Mouse (Mus musculus): Measurements from ENCODE around the gene Slc37a4. TPM values are rescaled to one million over a fixed set of nuclear protein-coding genes. Genes with fewer than 3 reads are reported as not detected.

Slc37a4 gene
- total and polyA plus RNA-seq, 3 experiments = 11.7 to 38.7 (median 25.5) TPM

GRCm38 (mm10) chr9:44417892-44418363, 21.3 kb downstream of the Slc37a4 start:
- Histone ChIP-seq H3K27me3 (replicated peaks) (no peaks in the 10 kb centered on the region), H3K79me2 (replicated peaks; ENCODE audit: control insufficient read depth, extremely low read depth, insufficient read depth, poor library complexity, severe bottlenecking) (no peaks in the 10 kb centered on the region; the same call in 1 of the 2 replicates), H3K4me2 (ENCODE audit: insufficient read depth, low read depth, poor library complexity, severe bottlenecking) (peak overlapping the region; percentile 78; the same call in 1 of the 2 replicates), H3K4me3 (replicated peaks in 1 of 3; ENCODE audit: low read depth in 2 of 3, low read length in 2 of 3, poor library complexity in 1 of 3) (peak overlapping the region; percentile 74 to 83 (median 79)), H3K9me3 (replicated peaks; ENCODE audit: low read length) (no peaks in the 10 kb centered on the region), H3K9ac (ENCODE audit: insufficient read depth, low read depth) (peak overlapping the region; percentile 75), H3K36me3 (replicated peaks in 1 of 2; ENCODE audit: control insufficient read depth in 1 of 2, insufficient read depth in 1 of 2, low read length in 1 of 2) (peaks cover 18 to 42% of the 10 kb centered on the region in 2 experiments), H3K27ac (ENCODE audit: insufficient read depth, low read depth) (peak overlapping the region; percentile 53; the same call in 1 of the 2 replicates), H3K4me1 (ENCODE audit: control insufficient read depth in 1 of 2, insufficient read depth in 2 of 2) (peaks cover 4 to 38% of the 10 kb centered on the region in 2 experiments; a peak in 3 of 4 replicates)
- in situ Hi-C loops (cut with MboI; ENCODE audit: low pct_ligation_motif_present, low pct_unique_long_range_greater_than_20kb, low sequenced_read_pairs) (no loop called here), dilution Hi-C loops (cut with MboI; ENCODE audit: extremely low pct_ligation_motif_present, extremely low pct_unique_long_range_greater_than_20kb, low sequenced_read_pairs) (no loop called here)
- TF ChIP-seq CHD1 (IDR thresholded peaks at IDR 0.05; ENCODE audit: low read depth, low read length) = 0 out of 2 replicates have a peak, but pooled peaks have one; percentile 35
- 0 out of 2 replicates have a peak, but pooled peaks have one; percentile 73 for TF ChIP-seq MYC (IDR thresholded peaks at IDR 0.05; ENCODE audit: low read depth, low read length)
- TF ChIP-seq TCF12 (IDR thresholded peaks at IDR 0.05; ENCODE audit: low read depth, low read length) = peak; percentile 84
- TF ChIP-seq UBTF (IDR thresholded peaks at IDR 0.05; ENCODE audit: low read depth, low read length) = peak; percentile 76; the same call in 1 of the 2 replicates
- 0 out of 2 replicates have a peak, but pooled peaks have one; percentile 23 for TF ChIP-seq ETS1 (conservative IDR thresholded peaks at IDR 0.05; ENCODE audit: low read depth, low read length)
- TF ChIP-seq ZC3H11A (IDR thresholded peaks at IDR 0.05; ENCODE audit: low read depth, low read length) = no peak
- peak; percentile 38; the same call in 1 of the 2 replicates for TF ChIP-seq TBP (conservative IDR thresholded peaks at IDR 0.05; ENCODE audit: low read depth, low read length)
- TF ChIP-seq HCFC1 (IDR thresholded peaks at IDR 0.05; ENCODE audit: low read depth, low read length) = peak; percentile 83
- no peak for TF ChIP-seq RAD21 (IDR thresholded peaks at IDR 0.05; ENCODE audit: low read depth, low read length)
- peak; percentile 14 to 67; a peak in 2 of 4 replicates for TF ChIP-seq CTCF (conservative IDR thresholded peaks at IDR 0.05 in 1 of 2, IDR thresholded peaks at IDR 0.05 in 1 of 2; ENCODE audit: low read depth in 2 of 2, low read length in 2 of 2)
- TF ChIP-seq MXI1 (IDR thresholded peaks at IDR 0.05; ENCODE audit: low read depth, low read length) = no peak
- TF ChIP-seq JUN (IDR thresholded peaks at IDR 0.05; ENCODE audit: insufficient read depth, low read depth, low read length) = no peak
- no peak for TF ChIP-seq EP300 (IDR thresholded peaks at IDR 0.05; ENCODE audit: low read length)
- no peak for TF ChIP-seq PAX5 (IDR thresholded peaks at IDR 0.05; ENCODE audit: low read length)
- TF ChIP-seq NRF1 (IDR thresholded peaks at IDR 0.05; ENCODE audit: low read depth, low read length) = peak; percentile 86
- no peak for TF ChIP-seq RCOR1 (conservative IDR thresholded peaks at IDR 0.05; ENCODE audit: low read depth, low read length)
- peak; percentile 78 for TF ChIP-seq POLR2A (IDR thresholded peaks at IDR 0.05; ENCODE audit: low read depth, low read length)
- no peak; the same call in 1 of the 2 replicates for TF ChIP-seq GABPA (IDR thresholded peaks at IDR 0.05; ENCODE audit: insufficient replicate concordance, low read depth, low read length)
- TF ChIP-seq MAZ (IDR thresholded peaks at IDR 0.05; ENCODE audit: low read depth, low read length) = peak; percentile 99
- peak; percentile 81 for TF ChIP-seq IRF4 (IDR thresholded peaks at IDR 0.05; ENCODE audit: low read depth, low read length)
- peak; percentile 86 for TF ChIP-seq ELF1 (IDR thresholded peaks at IDR 0.05; ENCODE audit: low read depth, low read length)
- TF ChIP-seq CHD2 (IDR thresholded peaks at IDR 0.05; ENCODE audit: low read length) = peak; percentile 87
- peak; percentile 81 for TF ChIP-seq ZMIZ1 (IDR thresholded peaks at IDR 0.05; ENCODE audit: low read depth, low read length)
- peak; percentile 65; the same call in 1 of the 2 replicates for TF ChIP-seq KAT2A (IDR thresholded peaks at IDR 0.05; ENCODE audit: insufficient replicate concordance, low read length)
- peak; percentile 89 for TF ChIP-seq NELFE (IDR thresholded peaks at IDR 0.05; ENCODE audit: low read depth, low read length)
- TF ChIP-seq JUND (conservative IDR thresholded peaks at IDR 0.05; ENCODE audit: low read depth, low read length) = no peak
- 0 out of 2 replicates have a peak, but pooled peaks have one; percentile 38 for TF ChIP-seq BHLHE40 (IDR thresholded peaks at IDR 0.05; ENCODE audit: low read depth, low read length)
- no peak; the same call in 1 of the 2 replicates for TF ChIP-seq USF1 (IDR thresholded peaks at IDR 0.05; ENCODE audit: low read depth, low read length)
- peak; percentile 75 for TF ChIP-seq MAX (IDR thresholded peaks at IDR 0.05; ENCODE audit: low read length)
- TF ChIP-seq MAFK (IDR thresholded peaks at IDR 0.05; ENCODE audit: insufficient replicate concordance, low read length) = no peak
- peak; percentile 77 for TF ChIP-seq SIN3A (IDR thresholded peaks at IDR 0.05; ENCODE audit: low read length)
- no peak for TF ChIP-seq USF2 (conservative IDR thresholded peaks at IDR 0.05; ENCODE audit: low read depth, low read length)
- peak; percentile 66; the same call in 1 of the 2 replicates for TF ChIP-seq MEF2A (IDR thresholded peaks at IDR 0.05; ENCODE audit: borderline replicate concordance, low read depth, low read length)
- TF ChIP-seq E2F4 (IDR thresholded peaks at IDR 0.05; ENCODE audit: insufficient replicate concordance, low read depth, low read length) = no peak
- TF ChIP-seq POLR2AphosphoS2 (IDR thresholded peaks at IDR 0.05; ENCODE audit: low read depth, low read length) = peak; percentile 82; the same call in 1 of the 2 replicates
- peak; percentile 84 for DNase-seq (ENCODE audit: extremely low read depth)
